Mouse (Mus musculus) kidney, adult 2 months (tissue): ENCODE measurements around the gene Arntl2.

Source experiments
- CTCF ChIP-seq: fragments of 200-500 bp; conservative IDR thresholded peaks from 2 replicates; pipeline ENCODE4 v1.5.1; 2011; ENCODE audit warnings: low read depth, mild to moderate bottlenecking, control low read depth, low read length, moderate library complexity, mixed read lengths; ENCODE audit not compliant: insufficient read depth, insufficient read length
- POLR2A ChIP-seq: fragments of 200-500 bp; IDR thresholded peaks from one replicate; pipeline ENCODE4 v1.6.1; 2011; ENCODE audit warnings: low read depth, low read length, control low read depth

DNA sequence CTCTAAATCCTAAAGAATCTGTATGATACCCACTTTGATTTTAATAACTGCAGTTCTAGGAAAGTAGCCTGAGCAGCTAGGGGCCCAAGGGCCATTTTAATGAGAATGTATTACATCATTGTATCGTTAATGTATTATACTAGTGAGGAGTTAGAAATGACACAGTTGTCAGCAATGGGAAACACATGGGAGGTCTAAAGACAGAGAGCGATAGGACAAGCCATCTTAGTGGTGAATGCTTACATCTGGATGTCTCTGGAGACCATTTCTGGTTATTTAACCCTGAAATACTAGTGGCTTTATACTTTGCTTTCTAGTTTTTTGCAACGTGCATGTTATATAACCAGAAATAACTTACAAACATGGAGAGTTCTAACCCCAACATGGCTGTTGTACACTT is 56.1 kb downstream of the Arntl2 start:
- no peak for TF ChIP-seq CTCF
- TF ChIP-seq POLR2A: no peak
